Mouse (Mus musculus) C2C12 (cell line): Measurements from ENCODE around the gene Pnma1. TPM values are rescaled to one million over a fixed set of nuclear protein-coding genes. Genes with fewer than 3 reads are reported as not detected.

Experiments
- H3K27me3 ChIP-seq: one replicate; pipeline ENCODE4 v1.6.1; 2011; ENCODE audit not compliant: control insufficient read depth, insufficient read depth, insufficient read length
- H3K36me3 ChIP-seq: one replicate; pipeline ENCODE4 v1.6.1; 2011; ENCODE audit not compliant: control insufficient read depth, insufficient read depth
- H3K4me3 ChIP-seq: one replicate; pipeline ENCODE4 v1.5.1; 2011; ENCODE audit warnings: mild to moderate bottlenecking, control low read depth; ENCODE audit not compliant: poor library complexity, insufficient read depth, severe bottlenecking
- H3K79me2 ChIP-seq: one replicate; pipeline ENCODE4 v1.6.1; 2011; ENCODE audit not compliant: control insufficient read depth, insufficient read depth
- H3K79me3 ChIP-seq: one replicate; pipeline ENCODE4 v1.6.1; 2011; ENCODE audit warnings: low read depth, control low read depth
- H3ac ChIP-seq: one replicate; pipeline ENCODE3; 2011; ENCODE audit warnings: low read depth; ENCODE audit not compliant: control insufficient read depth, insufficient read length
- CEBPB ChIP-seq: IDR thresholded peaks from one replicate; pipeline ENCODE4 v1.6.1; 2011; ENCODE audit warnings: low read depth, mild to moderate bottlenecking, control low read depth, moderate library complexity
- CTCF ChIP-seq: IDR thresholded peaks from one replicate; pipeline ENCODE4 v1.5.1; 2011; ENCODE audit not compliant: control insufficient read depth, insufficient read depth, insufficient read length
- FOSL1 ChIP-seq: IDR thresholded peaks from one replicate; pipeline ENCODE4 v1.8.0; 2011; ENCODE audit warnings: mild to moderate bottlenecking, low read length; ENCODE audit not compliant: poor library complexity, insufficient read depth, severe bottlenecking
- MAX ChIP-seq: IDR thresholded peaks from one replicate; pipeline ENCODE4 v1.6.1; 2011; ENCODE audit warnings: mild to moderate bottlenecking, control low read depth
- MYOD1 ChIP-seq: IDR thresholded peaks from one replicate; pipeline ENCODE4 v1.6.1; 2011; ENCODE audit warnings: low read depth; ENCODE audit not compliant: control insufficient read depth, insufficient read length
- MYOG ChIP-seq: IDR thresholded peaks from one replicate; pipeline ENCODE4 v1.6.1; 2011; ENCODE audit not compliant: control insufficient read depth, insufficient read length; ENCODE audit errors: extremely low read depth
- USF1 ChIP-seq: IDR thresholded peaks from one replicate; pipeline ENCODE4 v1.6.1; 2011; ENCODE audit warnings: low read depth, mild to moderate bottlenecking, control low read depth, moderate library complexity
- polyA plus RNA-seq: library from polyadenylated mRNA; unstranded; fragments of >200 nt; fragmentation: generic; extraction: Trizol; gene quantifications from one replicate; pipeline ENCODE4 v1.2.1, GENCODE M21; 2012; ENCODE audit warnings: missing spikeins

Pnma1 gene
- polyA plus RNA-seq, 1 experiment = 0.46 TPM

DNA sequence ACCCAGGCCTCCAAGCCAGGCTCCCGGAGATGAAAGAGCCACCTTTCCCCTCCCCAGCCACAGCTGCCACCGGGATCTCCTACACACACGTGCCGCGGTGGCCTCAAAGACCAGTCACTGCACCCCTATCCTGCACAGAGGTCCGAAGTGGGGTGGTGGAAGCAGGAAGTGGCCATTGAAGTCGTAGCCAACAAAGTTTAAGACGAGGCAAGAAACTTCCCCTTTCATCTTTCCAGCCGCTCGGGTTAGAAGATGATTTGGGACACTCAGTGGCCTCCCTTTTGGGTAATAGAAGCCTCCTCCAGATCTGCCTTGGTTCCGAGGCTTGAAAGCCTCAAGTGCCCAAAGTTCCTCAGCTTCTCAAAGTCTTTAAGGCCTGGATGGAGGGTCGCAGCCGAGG lies 44.0 kb upstream of the Pnma1 start:
- peak overlapping the region; percentile 81 for H3ac ChIP-seq
- TF ChIP-seq CEBPB (no peak), MAX (peak; percentile 22)
- no peaks in the 10 kb centered on the region for H3K27me3 ChIP-seq
- H3K79me2 ChIP-seq = peaks cover 90% of the 10 kb centered on the region
- peaks cover 5% of the 10 kb centered on the region for H3K36me3 ChIP-seq
- peaks cover 62% of the 10 kb centered on the region for H3K79me3 ChIP-seq
- peak overlapping the region; percentile 80 for H3K4me3 ChIP-seq

DNA sequence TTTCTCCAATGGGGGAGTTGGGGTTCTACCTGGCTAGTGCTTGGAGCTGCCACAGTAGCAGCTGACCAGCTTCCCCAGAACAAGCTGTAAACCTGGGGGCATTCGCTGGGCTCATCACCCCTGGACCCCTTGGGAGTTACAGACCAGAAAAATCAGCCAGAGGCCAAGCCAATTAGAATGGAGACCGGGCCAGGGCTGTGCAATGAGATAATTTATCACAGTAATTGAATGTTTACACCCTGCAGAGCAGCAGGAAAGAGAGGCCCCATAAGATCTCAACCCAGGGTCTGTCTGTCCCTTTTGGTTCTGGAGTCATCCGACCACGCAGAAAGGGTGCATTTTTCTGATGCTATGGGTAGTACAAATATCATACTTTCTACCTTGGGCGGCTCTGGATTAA lies 43.5 kb upstream of the Pnma1 start:
- no peaks in the 10 kb centered on the region for H3K27me3 ChIP-seq
- TF ChIP-seq USF1 (no peak), CEBPB (no peak), FOSL1 (no peak), MYOG (no peak), CTCF (no peak), MAX (no peak), MYOD1 (no peak)
- H3K79me3 ChIP-seq = peaks cover 66% of the 10 kb centered on the region
- peaks cover 90% of the 10 kb centered on the region for H3K79me2 ChIP-seq
- H3K36me3 ChIP-seq = peaks cover 10% of the 10 kb centered on the region
- peak overlapping the region; percentile 81 for H3ac ChIP-seq
- H3K4me3 ChIP-seq = peak overlapping the region; percentile 80

DNA sequence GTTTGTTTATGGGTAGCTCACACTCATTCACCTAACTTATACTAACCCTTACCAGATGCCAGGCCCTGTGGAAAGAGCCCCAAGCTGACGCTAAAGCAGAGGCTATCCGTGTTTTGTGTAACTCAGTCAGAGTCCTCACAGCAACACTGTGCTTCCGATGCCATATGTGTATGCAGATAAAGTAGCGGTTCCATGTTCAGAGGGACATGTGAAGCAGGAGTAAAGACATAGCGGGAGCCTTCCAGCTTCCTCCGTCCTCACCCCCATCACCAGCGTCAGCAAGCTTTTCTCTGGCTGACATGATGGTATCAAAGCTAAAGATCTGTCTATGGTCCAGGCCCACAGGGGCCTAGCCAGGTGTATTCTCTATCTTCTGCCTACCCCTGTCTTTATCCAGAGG lies 42.9 kb upstream of the Pnma1 start:
- TF ChIP-seq MAX (no peak), CTCF (no peak), USF1 (no peak), CEBPB (no peak), FOSL1 (no peak), MYOD1 (no peak), MYOG (no peak)
- no peak overlapping the region for H3K4me3 ChIP-seq

DNA sequence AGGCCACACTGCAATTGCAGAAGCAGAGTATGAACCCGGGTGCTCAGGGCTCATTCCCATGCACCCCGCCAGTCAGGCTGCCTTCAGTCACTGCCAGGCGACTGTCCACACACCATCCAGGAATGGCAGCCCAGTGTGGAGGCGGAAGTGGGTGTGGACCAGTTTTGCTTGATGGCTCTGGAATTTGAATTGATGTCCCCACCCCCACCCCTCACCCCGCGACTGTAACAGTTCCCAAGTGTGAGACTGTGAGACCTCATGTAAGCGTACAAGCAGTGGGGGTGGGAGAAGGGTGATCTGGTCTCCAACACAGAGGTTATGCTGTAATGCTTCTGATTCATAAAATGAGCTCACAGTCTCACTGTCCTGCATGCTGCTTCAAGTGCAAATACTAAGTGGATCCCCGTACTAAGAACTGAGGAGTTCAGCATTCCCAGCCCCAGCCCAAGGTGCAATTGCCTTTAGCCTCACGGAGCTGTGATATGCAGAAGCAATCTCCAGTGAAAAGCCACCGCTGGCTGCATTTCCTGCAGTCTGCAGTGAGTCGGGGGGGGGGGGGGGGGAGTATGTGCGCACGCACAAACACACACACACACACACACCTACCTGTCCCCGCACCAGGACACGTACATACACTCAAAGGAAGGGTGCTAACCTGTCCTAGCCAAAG lies 42.0 kb upstream of the Pnma1 start:
- Histone ChIP-seq H3K79me2 (peaks cover 90% of the 10 kb centered on the region), H3K4me3 (no peak overlapping the region), H3K79me3 (peaks cover 76% of the 10 kb centered on the region), H3ac (no peak overlapping the region), H3K36me3 (peaks cover 22% of the 10 kb centered on the region), H3K27me3 (no peaks in the 10 kb centered on the region)
- TF ChIP-seq CEBPB = no peak
- TF ChIP-seq FOSL1 = no peak
- TF ChIP-seq MYOG = no peak
- no peak for TF ChIP-seq CTCF
- no peak for TF ChIP-seq MAX
- no peak for TF ChIP-seq MYOD1
- TF ChIP-seq USF1 = no peak

More for the DNA sequence above, 42.9 kb upstream of the Pnma1 start:
- Histone ChIP-seq H3K36me3 (peaks cover 14% of the 10 kb centered on the region), H3K79me3 (peaks cover 67% of the 10 kb centered on the region), H3K79me2 (peaks cover 90% of the 10 kb centered on the region), H3K27me3 (no peaks in the 10 kb centered on the region), H3ac (no peak overlapping the region)

DNA sequence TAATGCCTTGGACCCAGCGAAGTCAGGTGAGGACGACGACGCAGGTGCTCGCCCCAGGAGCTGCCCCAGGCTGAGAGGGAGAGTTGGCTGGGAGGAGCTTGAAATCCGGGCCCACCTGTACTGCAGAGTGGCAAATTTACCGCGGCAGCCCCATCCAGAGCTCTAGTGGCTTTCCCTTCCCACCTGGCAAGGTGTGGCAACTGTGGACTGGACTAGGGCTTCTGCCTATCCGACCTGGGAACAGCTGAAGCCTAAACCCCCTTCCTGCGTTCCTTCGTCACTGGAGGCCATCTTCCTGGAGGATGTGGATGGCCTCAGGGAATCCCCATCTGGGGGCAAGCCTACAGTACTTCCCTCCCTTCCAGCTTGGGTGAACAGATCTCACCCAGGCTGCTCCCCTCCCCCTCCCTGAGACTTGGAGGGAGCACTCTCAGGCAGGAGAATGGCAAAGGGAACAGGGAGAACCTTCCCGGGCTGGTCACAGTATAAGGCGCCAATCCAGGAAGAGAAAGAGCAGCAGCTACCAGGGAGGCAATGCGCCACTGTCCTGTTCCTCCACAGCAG lies 40.7 kb upstream of the Pnma1 start:
- Histone ChIP-seq H3K79me3 (peaks cover 85% of the 10 kb centered on the region), H3ac (no peak overlapping the region), H3K36me3 (peaks cover 24% of the 10 kb centered on the region), H3K4me3 (no peak overlapping the region), H3K79me2 (peaks cover 95% of the 10 kb centered on the region), H3K27me3 (no peaks in the 10 kb centered on the region)
- TF ChIP-seq MAX = no peak
- no peak for TF ChIP-seq USF1
- no peak for TF ChIP-seq FOSL1
- TF ChIP-seq CEBPB = no peak
- no peak for TF ChIP-seq CTCF
- no peak for TF ChIP-seq MYOD1
- no peak for TF ChIP-seq MYOG
